Mouse (Mus musculus) liver, embryonic 16.5 days (tissue): ENCODE results near the gene Fyttd1. TPM values are rescaled to one million over a fixed set of nuclear protein-coding genes. Genes with fewer than 3 reads are reported as not detected.
A peak's percentile ranks its signal among the peaks of the same experiment; 100 is the strongest.
"Not testable (repeated sequence)": the region's sequence is repeated elsewhere in the genome, so short reads cannot be mapped to it uniquely, and the experiment has no call there.

Source experiments
- ATAC-seq: fragments of 200-750 bp; cut with Nextera tagmentation; 2 replicates; pipeline ENCODE4 v1.8.0; 2017; ENCODE audit warnings: low read depth, mild to moderate bottlenecking, moderate number of reproducible peaks, moderate library complexity
- H3K27ac ChIP-seq: fragments of 300-500 bp; sonication (generic); 2 replicates; pipeline ENCODE4 v1.5.1; 2014; ENCODE audit warnings: mild to moderate bottlenecking, low read length
- H3K27me3 ChIP-seq: fragments of 300-500 bp; sonication (generic); 2 replicates; pipeline ENCODE4 v1.6.1; 2014; ENCODE audit warnings: low read depth, low read length, mixed read lengths; ENCODE audit not compliant: control insufficient read depth, insufficient read depth
- H3K36me3 ChIP-seq: fragments of 300-500 bp; sonication (generic); 2 replicates; pipeline ENCODE4 v1.6.1; 2014; ENCODE audit warnings: mild to moderate bottlenecking; ENCODE audit not compliant: control insufficient read depth, insufficient read depth
- H3K4me1 ChIP-seq: fragments of 300-500 bp; sonication (generic); 2 replicates; pipeline ENCODE4 v1.6.1; 2014; ENCODE audit warnings: low read depth, low read length, mixed read lengths; ENCODE audit not compliant: control insufficient read depth
- H3K4me2 ChIP-seq: fragments of 300-500 bp; sonication (generic); 2 replicates; pipeline ENCODE4 v1.6.1; 2014; ENCODE audit warnings: low read depth, low read length, mixed read lengths
- H3K4me3 ChIP-seq: fragments of 300-500 bp; sonication (generic); 2 replicates; pipeline ENCODE4 v1.5.1; 2014; ENCODE audit warnings: low read depth, mild to moderate bottlenecking, low read length
- H3K9ac ChIP-seq: fragments of 300-500 bp; sonication (generic); 2 replicates; pipeline ENCODE4 v1.6.1; 2014; ENCODE audit warnings: low read depth, low read length
- H3K9me3 ChIP-seq: fragments of 300-500 bp; sonication (generic); replicated peaks from 2 replicates; pipeline ENCODE4 v1.6.1; 2016; ENCODE audit warnings: low read length; ENCODE audit not compliant: control insufficient read depth
- WGBS: fragments of 180-500 bp; shearing (Covaris S2); extraction: QIAGEN DNeasy Blood & Tissue Kit; methylation state at CpG from one replicate; pipeline ENCODE4 v1.1.7; 2014; ENCODE audit not compliant: insufficient replicate concordance; 5-methylcytosine and 5-hydroxymethylcytosine counted together
- polyA plus RNA-seq: library from polyadenylated mRNA; unstranded; fragments of >200 nt; fragmentation: Nextera tagmentation; extraction: Ambion mirVana; gene quantifications from 2 replicates; pipeline ENCODE4 v1.2.1, GENCODE M21; 2015

The Fyttd1 gene
- polyA plus RNA-seq, 1 experiment from 2014 or later, result 24.9 TPM

- no peaks in the 10 kb centered on the region for H3K27me3 ChIP-seq
- WGBS, result 76% methylated on average over 2 of the region's 2 CpGs
- no peak overlapping the region for H3K4me3 ChIP-seq
- H3K9ac ChIP-seq, result no peak overlapping the region
- H3K36me3 ChIP-seq, result peaks cover 5% of the 10 kb centered on the region; the same call in 1 of the 2 replicates
- H3K27ac ChIP-seq, result no peak overlapping the region
- ATAC-seq, result no peak
- H3K4me2 ChIP-seq, result no peak overlapping the region
- H3K4me1 ChIP-seq, result peaks cover 2% of the 10 kb centered on the region; the same call in 1 of the 2 replicates
- no peaks in the 10 kb centered on the region for H3K9me3 ChIP-seq
These were observed 24.2 kb downstream of the Fyttd1 start for GRCm38 (mm10) chr16:32901360-32902050.

GRCm38 (mm10) chr16:32902051-32902428 lies 24.7 kb downstream of the Fyttd1 start:
- no peaks in the 10 kb centered on the region for H3K9me3 ChIP-seq
- peaks cover 5% of the 10 kb centered on the region; the same call in 1 of the 2 replicates for H3K36me3 ChIP-seq
- H3K9ac ChIP-seq, result no peak overlapping the region
- H3K4me1 ChIP-seq, result no peaks in the 10 kb centered on the region
- WGBS, result 53% methylated on average over 3 of the region's 3 CpGs
- H3K4me2 ChIP-seq, result no peak overlapping the region
- H3K27me3 ChIP-seq, result no peaks in the 10 kb centered on the region
- H3K4me3 ChIP-seq, result no peak overlapping the region
- no peak for ATAC-seq
- no peak overlapping the region for H3K27ac ChIP-seq

DNA sequence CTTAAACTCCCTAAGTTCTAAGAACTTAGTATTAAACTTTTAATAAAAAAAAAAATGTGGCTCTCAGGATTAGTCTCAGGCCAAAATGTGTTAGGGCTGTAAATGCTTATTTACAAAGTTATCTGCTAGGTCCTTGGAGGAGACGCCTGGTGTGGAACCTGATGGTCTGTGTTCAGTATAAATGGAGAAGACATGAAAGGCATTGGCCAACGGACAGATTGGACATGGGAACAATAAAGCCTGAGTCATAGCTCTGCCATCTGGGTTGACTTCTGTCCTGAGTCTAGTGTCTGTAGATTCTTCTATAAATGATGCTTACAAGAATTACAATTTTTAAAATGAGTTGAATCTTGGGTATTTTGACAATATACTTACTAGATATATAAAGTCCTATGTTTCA lies 28.9 kb downstream of the Fyttd1 start:
- no peak for ATAC-seq

GRCm38 (mm10) chr16:32906727-32907126 lies 29.4 kb downstream of the Fyttd1 start:
- Histone ChIP-seq H3K4me2 (no peak overlapping the region), H3K9ac (no peak overlapping the region), H3K36me3 (0 out of 2 replicates have a peak, but pooled peaks cover 2% of the 10 kb centered on the region), H3K4me3 (no peak overlapping the region), H3K27ac (no peak overlapping the region), H3K4me1 (peaks cover under 1% of the 10 kb centered on the region; the same call in 1 of the 2 replicates), H3K27me3 (no peaks in the 10 kb centered on the region), H3K9me3 (no peaks in the 10 kb centered on the region)
- no peak for ATAC-seq
- WGBS, result 59% methylated on average over 8 of the region's 8 CpGs

More for the DNA sequence above, 28.9 kb downstream of the Fyttd1 start:
- no peaks in the 10 kb centered on the region for H3K9me3 ChIP-seq
- 67% methylated on average over 2 of the region's 2 CpGs for WGBS
- H3K9ac ChIP-seq, result no peak overlapping the region
- no peak overlapping the region for H3K4me2 ChIP-seq
- no peaks in the 10 kb centered on the region for H3K4me1 ChIP-seq
- H3K27ac ChIP-seq, result no peak overlapping the region
- H3K27me3 ChIP-seq, result no peaks in the 10 kb centered on the region
- no peak overlapping the region for H3K4me3 ChIP-seq
- H3K36me3 ChIP-seq, result 0 out of 2 replicates have a peak, but pooled peaks cover 2% of the 10 kb centered on the region

DNA sequence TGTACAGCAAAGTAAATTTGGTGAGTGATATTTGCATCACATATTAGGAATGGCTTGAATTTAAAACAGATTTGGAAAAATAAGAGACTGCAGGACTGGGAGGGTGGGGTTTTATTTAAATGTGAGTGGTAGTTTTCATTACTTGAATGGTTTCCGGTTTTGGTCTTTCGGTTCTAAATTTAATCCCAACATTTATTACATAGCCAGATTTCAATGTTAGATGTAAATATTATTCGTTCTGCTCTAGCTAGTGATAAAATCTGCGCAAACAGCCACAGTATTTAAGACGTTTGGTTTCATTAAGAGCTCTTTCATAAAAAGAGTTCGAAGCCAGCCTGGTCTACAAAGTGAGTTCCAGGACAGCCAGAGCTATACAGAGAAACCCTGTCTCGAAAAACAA lies 35.9 kb downstream of the Fyttd1 start:
- Histone ChIP-seq H3K27me3 (no peaks in the 10 kb centered on the region), H3K4me3 (peak overlapping the region; percentile 97), H3K4me1 (peaks cover 13% of the 10 kb centered on the region), H3K9ac (peak overlapping the region; percentile 97), H3K9me3 (no peaks in the 10 kb centered on the region), H3K27ac (no peak overlapping the region), H3K4me2 (peak overlapping the region; percentile 69), H3K36me3 (no peaks in the 10 kb centered on the region)
- WGBS, result 52% methylated on average over 7 of the region's 7 CpGs
- ATAC-seq, result no peak

DNA sequence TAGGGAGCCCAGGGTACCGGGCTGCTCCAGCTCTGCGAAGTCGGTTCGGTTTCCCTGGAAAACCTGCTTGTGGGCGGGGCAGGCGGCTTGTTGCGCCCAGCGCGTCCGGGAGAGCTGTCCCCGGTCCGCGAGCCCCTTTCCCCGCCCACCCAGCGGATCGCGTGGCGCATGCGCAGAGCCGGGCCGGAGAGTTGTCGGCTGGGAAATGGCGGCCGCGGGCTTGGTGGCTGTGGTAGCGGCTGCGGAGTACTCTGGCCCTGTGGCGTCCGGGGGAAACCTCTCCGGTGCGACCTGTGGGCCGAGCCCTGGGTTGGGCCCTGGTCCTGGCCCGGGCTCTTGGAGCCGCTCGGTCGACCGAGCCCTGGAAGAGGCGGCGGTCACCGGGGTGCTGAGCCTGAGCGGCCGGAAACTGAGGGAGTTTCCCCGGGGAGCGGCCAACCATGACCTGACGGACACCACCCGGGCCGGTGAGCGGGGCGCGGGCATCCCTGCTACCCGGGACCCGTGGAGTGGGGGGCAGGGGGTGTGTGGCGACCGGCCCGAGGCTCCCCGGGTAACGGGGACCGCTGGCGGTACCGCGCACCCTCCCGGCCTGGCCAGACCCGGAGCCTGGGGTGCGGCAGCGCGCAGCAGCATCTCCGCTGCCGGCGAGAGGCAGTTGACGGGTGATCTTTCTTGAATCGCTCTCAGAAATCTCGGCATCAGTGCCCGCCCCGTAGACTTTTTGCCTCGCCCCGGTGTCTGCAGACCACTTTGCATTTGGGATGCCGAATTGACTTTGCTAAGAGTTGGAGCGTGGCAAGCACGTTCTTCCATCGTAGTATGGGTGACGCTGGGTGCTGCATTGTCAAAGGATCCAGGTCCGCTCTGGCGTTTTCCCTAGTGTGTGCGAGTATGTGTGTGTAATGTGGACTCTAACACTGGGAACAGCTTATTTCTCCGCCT lies 36.9 kb downstream of the Fyttd1 start, which contains the start of gene Lrch3:
Gene Lrch3, plus strand, starts transcription at position 164 of the 945 bp plus-strand sequence.
- H3K9me3 ChIP-seq, result no peaks in the 10 kb centered on the region
- peak within 1 kb of the TSS; percentile 69 for H3K4me2 ChIP-seq
- H3K27me3 ChIP-seq, result no peaks in the 10 kb centered on the region
- peak; percentile 91 for ATAC-seq
- peaks cover 13% of the 10 kb centered on the region for H3K4me1 ChIP-seq
- H3K9ac ChIP-seq, result peak within 1 kb of the TSS; percentile 97
- under 1% methylated on average over 80 of the region's 85 CpGs for WGBS
- peak within 1 kb of the TSS; percentile 97 for H3K4me3 ChIP-seq
- peak within 1 kb of the TSS; percentile 88 for H3K27ac ChIP-seq
- H3K36me3 ChIP-seq, result no peaks in the 10 kb centered on the region

DNA sequence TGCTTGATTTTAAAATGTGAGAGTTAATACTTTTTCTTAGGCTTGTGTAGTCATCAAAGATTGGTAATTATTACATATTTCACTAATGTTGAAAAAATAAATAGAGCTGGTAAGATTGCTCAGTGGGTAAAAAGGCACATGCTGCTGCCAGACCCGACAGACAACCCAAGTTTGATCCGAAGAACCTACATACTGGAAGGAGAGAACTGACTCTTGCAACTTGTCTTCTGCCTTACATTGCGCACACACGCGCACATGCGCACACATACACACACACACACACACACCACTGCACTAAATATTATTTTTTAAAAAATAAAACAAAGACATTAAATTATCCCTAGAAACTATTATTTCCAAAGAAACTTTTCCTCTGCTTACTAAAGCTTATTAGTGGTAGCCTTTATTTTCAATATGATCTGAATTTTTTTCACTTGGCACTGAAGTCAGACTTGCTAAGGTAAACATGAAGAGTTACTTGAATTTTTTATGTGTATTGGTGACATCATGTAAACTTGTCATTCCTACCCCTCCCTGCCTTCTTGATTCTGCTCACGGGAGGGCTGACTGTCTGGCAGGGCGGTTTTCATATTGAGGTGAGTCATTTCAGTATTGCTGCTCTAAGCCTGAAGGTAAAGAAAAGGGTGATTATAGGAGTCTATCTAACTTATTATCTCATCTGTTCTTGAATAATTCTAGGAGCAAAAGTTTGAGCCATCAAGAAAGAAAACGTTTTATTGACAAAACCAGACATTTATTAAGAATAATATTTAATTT lies 38.2 kb downstream of the Fyttd1 start:
- no peak overlapping the region for H3K9ac ChIP-seq
- H3K27ac ChIP-seq, result no peak overlapping the region
- H3K4me3 ChIP-seq, result peak overlapping the region; percentile 10; the same call in 1 of the 2 replicates
- WGBS, result 64% methylated on average over 9 of the region's 9 CpGs
- H3K27me3 ChIP-seq, result no peaks in the 10 kb centered on the region
- H3K36me3 ChIP-seq, result no peaks in the 10 kb centered on the region
- H3K9me3 ChIP-seq, result no peaks in the 10 kb centered on the region
- no peak for ATAC-seq
- peak overlapping the region; percentile 69 for H3K4me2 ChIP-seq
- peaks cover 13% of the 10 kb centered on the region for H3K4me1 ChIP-seq

GRCm38 (mm10) chr16:32926629-32927028 lies 49.3 kb downstream of the Fyttd1 start:
- WGBS, result 82% methylated on average over 9 of the region's 9 CpGs
- ATAC-seq, H3K36me3 ChIP-seq: not testable (repeated sequence)

More at GRCm38 (mm10) chr16:32926629-32927028, 49.3 kb downstream of the Fyttd1 start:
- H3K4me3 ChIP-seq, H3K27ac ChIP-seq, H3K27me3 ChIP-seq, H3K9me3 ChIP-seq, H3K4me1 ChIP-seq, H3K9ac ChIP-seq, H3K4me2 ChIP-seq: not testable (repeated sequence)
